ENCODE assay signal across 19 mouse cellular contexts in genomic region chr17:27386438-27386837, GRCm38 (mm10).
DNase-seq lines count a peak whose midpoint lies in the region; ATAC-seq lines count a peak whose summit lies in the region.
"Had no signal": no experiment of that assay in that cellular context is flagged by ENCODE, and none has a peak within 500 bp of the region (broad histone marks: within the 10 kb centered on the region; RNA-seq: fewer than 3 reads in every experiment).

No protein-coding gene starts in this region.

- no peaks in the 10 kb centered on the region for H3K36me3 ChIP-seq in kidney, embryonic 14.5 days (ENCODE audit: control insufficient read depth, insufficient read depth, low read length)
- no peaks in the 10 kb centered on the region for H3K36me3 ChIP-seq in liver, embryonic 11.5 days (ENCODE audit: control insufficient read depth, insufficient read depth, low read length)
- H3K36me3 ChIP-seq in intestine, embryonic 16.5 days (ENCODE audit: control insufficient read depth, insufficient read depth, low read length), result no peaks in the 10 kb centered on the region
- H3K36me3 ChIP-seq: forebrain, embryonic 12.5 days; hindbrain, embryonic 15.5 days; midbrain, embryonic 15.5 days had no signal

- peak; percentile 15 for DNase-seq in adrenal gland, postnatal 10 days
- no peak for DNase-seq in adrenal gland, postnatal 14 days
- no peak for DNase-seq in kidney, adult 18-20 months
- DNase-seq in liver, result peak; percentile 14
- no peak for DNase-seq in liver, embryonic 11.5 days (ENCODE audit: low spot score)
- no peak for DNase-seq in embryo, embryonic 10.5 days (ENCODE audit: low spot score)
- DNase-seq: adrenal gland, postnatal 25 days; cerebellum, adult 11-12 months; cerebellum, postnatal 25 days; gastrocnemius, adult 2 months; thymus, postnatal 25 days had no signal

- ATAC-seq in kidney, embryonic 14.5 days (ENCODE audit: low FRiP score, low TSS enrichment), result 0 out of 2 replicates have a peak, but pooled peaks have one; percentile 54
- ATAC-seq in liver, embryonic 11.5 days (replicated peaks; ENCODE audit: low FRiP score), result no peak
- ATAC-seq in intestine, embryonic 16.5 days, result 0 out of 2 replicates have a peak, but pooled peaks have one; percentile 6
- ATAC-seq: activated CD4-positive, CD25-positive, alpha-beta regulatory T cell, adult 4 months; CD4-positive, CD25-positive, alpha-beta regulatory T cell, adult 4 months; midbrain, embryonic 15.5 days had no signal

- no peak overlapping the region for H3K4me2 ChIP-seq in kidney, embryonic 14.5 days (replicated peaks; ENCODE audit: low read depth, low read length)
- no peak overlapping the region for H3K4me2 ChIP-seq in liver, embryonic 11.5 days
- no peak overlapping the region for H3K4me2 ChIP-seq in intestine, embryonic 16.5 days (ENCODE audit: low read depth, low read length)
- H3K4me2 ChIP-seq: hindbrain, embryonic 15.5 days; midbrain, embryonic 15.5 days had no signal

- no peak overlapping the region for H3K27ac ChIP-seq in kidney, embryonic 14.5 days (ENCODE audit: low read depth, low read length)
- H3K27ac ChIP-seq in liver, embryonic 11.5 days (ENCODE audit: low read depth, low read length), result no peak overlapping the region
- H3K27ac ChIP-seq in intestine, embryonic 16.5 days (ENCODE audit: low read length), result peak overlapping the region; percentile 51; the same call in 1 of the 2 replicates
- H3K27ac ChIP-seq: forebrain, embryonic 12.5 days; gastrocnemius, adult 2 months; hindbrain, embryonic 15.5 days; midbrain, embryonic 15.5 days had no signal

- 59% methylated on average over 1 of the region's 1 CpGs for WGBS in kidney, embryonic 14.5 days
- 48% methylated on average over 1 of the region's 1 CpGs for WGBS in liver, embryonic 11.5 days
- 45% methylated on average over 1 of the region's 1 CpGs for WGBS in intestine, embryonic 16.5 days

- H3K27me3 ChIP-seq in kidney, embryonic 14.5 days (ENCODE audit: control insufficient read depth, insufficient read depth, low read length), result no peaks in the 10 kb centered on the region
- no peaks in the 10 kb centered on the region for H3K27me3 ChIP-seq in liver, embryonic 11.5 days (replicated peaks; ENCODE audit: control insufficient read depth, insufficient read depth, low read length)
- H3K27me3 ChIP-seq in intestine, embryonic 16.5 days (replicated peaks; ENCODE audit: control insufficient read depth, insufficient read depth, low read length), result no peaks in the 10 kb centered on the region
- H3K27me3 ChIP-seq: hindbrain, embryonic 15.5 days; midbrain, embryonic 15.5 days had no signal

- no peak overlapping the region for H3K4me3 ChIP-seq in kidney, embryonic 14.5 days (ENCODE audit: low read length)
- no peak overlapping the region for H3K4me3 ChIP-seq in liver, embryonic 11.5 days (ENCODE audit: low read depth, low read length)
- no peak overlapping the region for H3K4me3 ChIP-seq in intestine, embryonic 16.5 days (ENCODE audit: low read length)
- H3K4me3 ChIP-seq: forebrain, embryonic 12.5 days; gastrocnemius, adult 2 months; hindbrain, embryonic 15.5 days; midbrain, embryonic 15.5 days; myocyte had no signal

- H3K4me1 ChIP-seq in kidney, embryonic 14.5 days (ENCODE audit: control insufficient read depth, insufficient read depth, low read length), result peaks cover 7% of the 10 kb centered on the region
- peaks cover 3% of the 10 kb centered on the region for H3K4me1 ChIP-seq in liver, embryonic 11.5 days (replicated peaks; ENCODE audit: control insufficient read depth, insufficient read depth, low read length)
- peaks cover 13% of the 10 kb centered on the region for H3K4me1 ChIP-seq in intestine, embryonic 16.5 days (ENCODE audit: control insufficient read depth, insufficient read depth, low read length)

- H3K9me3 ChIP-seq in kidney, embryonic 14.5 days (ENCODE audit: control insufficient read depth, low read length), result no peaks in the 10 kb centered on the region
- no peaks in the 10 kb centered on the region for H3K9me3 ChIP-seq in liver, embryonic 11.5 days (ENCODE audit: control insufficient read depth, low read length)
- H3K9me3 ChIP-seq in intestine, embryonic 16.5 days (ENCODE audit: control insufficient read depth, low read length), result no peaks in the 10 kb centered on the region
- H3K9me3 ChIP-seq: forebrain, embryonic 12.5 days; hindbrain, embryonic 15.5 days; midbrain, embryonic 15.5 days had no signal

- no peak overlapping the region for H3K9ac ChIP-seq in kidney, embryonic 14.5 days (ENCODE audit: low read depth, low read length)
- H3K9ac ChIP-seq in liver, embryonic 11.5 days (ENCODE audit: low read depth, low read length), result no peak overlapping the region
- H3K9ac ChIP-seq in intestine, embryonic 16.5 days (ENCODE audit: low read depth, low read length), result no peak overlapping the region
- H3K9ac ChIP-seq: forebrain, embryonic 12.5 days; hindbrain, embryonic 15.5 days; midbrain, embryonic 15.5 days had no signal

Comparison
In these comparisons a context has a peak if more than half of its experiments do, and no peak if none do; other contexts are left out.
1. DNase-seq: peak in adrenal gland, postnatal 10 days (single experiment) and liver (single experiment); none in adrenal gland, postnatal 14 days (single experiment), kidney, adult 18-20 months (single experiment), liver, embryonic 11.5 days (single experiment) and embryo, embryonic 10.5 days (single experiment).